Mouse (Mus musculus) MEL (cell line): ENCODE data around the gene Pou2f2. TPM values are rescaled to one million over a fixed set of nuclear protein-coding genes. Genes with fewer than 3 reads are reported as not detected.

Source experiments
- DNase-seq: peaks from one replicate; pipeline ENCODE4 v3.0.0; 2011; ENCODE audit warnings: low read depth, low spot score
- H3K27ac ChIP-seq: 2 replicates; pipeline ENCODE4 v1.5.1; 2012; ENCODE audit warnings: low read depth, mild to moderate bottlenecking, control low read depth, low read length, moderate library complexity; ENCODE audit not compliant: control insufficient read depth
- H3K27me3 ChIP-seq, 2 experiments: fragments of 150-350 bp in 1 of 2; sonication (generic) in 1 of 2; 2 replicates each; pipeline ENCODE4 v1.6.1; 2012; ENCODE audit warnings: low read length in 2 of 2, mild to moderate bottlenecking in 2 of 2, improper control_type of control experiment in 1 of 2, moderate library complexity in 1 of 2; ENCODE audit not compliant: insufficient read depth in 2 of 2, control insufficient read depth in 1 of 2
- H3K36me3 ChIP-seq, 2 experiments: 2 replicates each; pipeline ENCODE4 v1.6.1; 2012 to 2014; ENCODE audit warnings: low read length in 2 of 2, improper control_type of control experiment in 1 of 2, inconsistent platforms in 1 of 2, mild to moderate bottlenecking in 1 of 2; ENCODE audit not compliant: insufficient read depth in 2 of 2, control insufficient read depth in 1 of 2
- H3K4me1 ChIP-seq, 2 experiments: fragments of 150-350 bp in 1 of 2; sonication (generic) in 1 of 2; 2 replicates each; pipeline ENCODE4 v1.6.1; 2012; ENCODE audit warnings: low read length in 2 of 2, improper control_type of control experiment in 1 of 2, mild to moderate bottlenecking in 1 of 2; ENCODE audit not compliant: insufficient read depth in 2 of 2, control insufficient read depth in 1 of 2
- H3K4me3 ChIP-seq, 2 experiments: fragments of 150-350 bp in 1 of 2; sonication (generic) in 1 of 2; 2 replicates each; pipeline ENCODE4 v1.5.1; 2012; ENCODE audit warnings: low read depth in 2 of 2, low read length in 2 of 2, mild to moderate bottlenecking in 2 of 2, moderate library complexity in 2 of 2, control low read depth in 1 of 2, improper control_type of control experiment in 1 of 2; ENCODE audit not compliant: control insufficient read depth in 1 of 2, insufficient read depth in 1 of 2
- H3K79me2 ChIP-seq: 2 replicates; pipeline ENCODE4 v1.6.1; 2012; ENCODE audit warnings: mild to moderate bottlenecking, low read length, moderate library complexity; ENCODE audit not compliant: control insufficient read depth, poor library complexity, insufficient read depth
- H3K9ac ChIP-seq: 2 replicates; pipeline ENCODE4 v1.6.1; 2012; ENCODE audit warnings: low read depth, mild to moderate bottlenecking, control low read depth, low read length, moderate library complexity; ENCODE audit not compliant: control insufficient read depth, poor library complexity, severe bottlenecking
- H3K9me3 ChIP-seq: fragments of 150-350 bp; sonication (generic); replicated peaks from 2 replicates; pipeline ENCODE4 v1.6.1; 2012; ENCODE audit warnings: mild to moderate bottlenecking, low read length, improper control_type of control experiment, moderate library complexity; ENCODE audit not compliant: insufficient read depth
- BHLHE40 ChIP-seq: IDR thresholded peaks from 2 replicates; pipeline ENCODE4 v1.6.1; 2012; ENCODE audit warnings: low read depth, mild to moderate bottlenecking, inconsistent platforms, low read length, improper control_type of control experiment, borderline replicate concordance
- CHD2 ChIP-seq: IDR thresholded peaks from 2 replicates; pipeline ENCODE4 v1.6.1; 2011; ENCODE audit warnings: low read length, improper control_type of control experiment
- CTCF ChIP-seq, 3 experiments: IDR thresholded peaks in 2 of 3; conservative IDR thresholded peaks in 1 of 3; 2 replicates each; pipeline ENCODE4 v1.5.1; 2011 to 2012; ENCODE audit warnings: low read length in 3 of 3, low read depth in 2 of 3, mild to moderate bottlenecking in 2 of 3, improper control_type of control experiment in 1 of 3, inconsistent platforms in 1 of 3, mixed read lengths in 1 of 3, moderate library complexity in 1 of 3; ENCODE audit not compliant: control insufficient read depth in 1 of 3, insufficient read depth in 1 of 3, poor library complexity in 1 of 3, severe bottlenecking in 1 of 3
- E2F4 ChIP-seq: IDR thresholded peaks from 2 replicates; pipeline ENCODE4 v1.6.1; 2011; ENCODE audit warnings: low read depth, low read length, improper control_type of control experiment, borderline replicate concordance
- ELF1 ChIP-seq: IDR thresholded peaks from 2 replicates; pipeline ENCODE4 v1.6.1; 2014; ENCODE audit warnings: low read depth, mild to moderate bottlenecking, inconsistent platforms, low read length, improper control_type of control experiment, moderate library complexity
- JUND ChIP-seq: IDR thresholded peaks from 2 replicates; pipeline ENCODE4 v1.6.1; 2011; ENCODE audit warnings: low read depth, mild to moderate bottlenecking, improper control_type of control experiment, low read length
- KAT2A ChIP-seq: conservative IDR thresholded peaks from 2 replicates; pipeline ENCODE4 v1.6.1; 2012; ENCODE audit warnings: low read depth, low read length, improper control_type of control experiment, inconsistent platforms
- MXI1 ChIP-seq: IDR thresholded peaks from 2 replicates; pipeline ENCODE4 v1.6.1; 2011; ENCODE audit warnings: mild to moderate bottlenecking, low read depth, low read length, improper control_type of control experiment
- NELFE ChIP-seq: IDR thresholded peaks from 2 replicates; pipeline ENCODE4 v1.6.1; 2011; ENCODE audit warnings: low read depth, low read length, improper control_type of control experiment
- NRF1 ChIP-seq: IDR thresholded peaks from 2 replicates; pipeline ENCODE4 v1.6.1; 2014; ENCODE audit warnings: low read depth, mild to moderate bottlenecking, inconsistent platforms, low read length, improper control_type of control experiment, moderate library complexity; ENCODE audit not compliant: poor library complexity, insufficient read depth, severe bottlenecking
- POLR2AphosphoS5 ChIP-seq: IDR thresholded peaks from 2 replicates; pipeline ENCODE4 v1.6.1; 2012; ENCODE audit warnings: low read depth, borderline replicate concordance, mild to moderate bottlenecking, inconsistent platforms, low read length, moderate library complexity, mixed read lengths
- RCOR1 ChIP-seq: IDR thresholded peaks from 2 replicates; pipeline ENCODE4 v1.6.1; 2012; ENCODE audit warnings: low read depth, mild to moderate bottlenecking, inconsistent platforms, low read length, improper control_type of control experiment
- SIN3A ChIP-seq: IDR thresholded peaks from 2 replicates; pipeline ENCODE4 v1.6.1; 2012; ENCODE audit warnings: low read length, improper control_type of control experiment, inconsistent platforms
- TAL1 ChIP-seq: IDR thresholded peaks from 2 replicates; pipeline ENCODE4 v1.6.1; 2012; ENCODE audit warnings: mild to moderate bottlenecking, inconsistent platforms, low read length, moderate library complexity, mixed read lengths
- TBP ChIP-seq: IDR thresholded peaks from 2 replicates; pipeline ENCODE4 v1.8.0; 2011; ENCODE audit warnings: low read depth, low read length, improper control_type of control experiment
- USF2 ChIP-seq, 2 experiments: IDR thresholded peaks; 2 replicates each; pipeline ENCODE4 v1.6.1; 2011 to 2012; ENCODE audit warnings: improper control_type of control experiment in 2 of 2, low read length in 2 of 2, borderline replicate concordance in 1 of 2, inconsistent platforms in 1 of 2, low read depth in 1 of 2, mild to moderate bottlenecking in 1 of 2; ENCODE audit not compliant: insufficient read depth in 1 of 2
- ZKSCAN1 ChIP-seq: IDR thresholded peaks from 2 replicates; pipeline ENCODE4 v1.6.1; 2012; ENCODE audit warnings: low read depth, mild to moderate bottlenecking, inconsistent platforms, low read length, improper control_type of control experiment, moderate library complexity
- ZNF384 ChIP-seq: IDR thresholded peaks from 2 replicates; pipeline ENCODE4 v1.6.1; 2012; ENCODE audit warnings: low read depth, mild to moderate bottlenecking, inconsistent platforms, low read length, improper control_type of control experiment
- polyA plus RNA-seq, 2 experiments: library from polyadenylated mRNA; stranded (reverse) in 1 of 2; unstranded in 1 of 2; fragments of >175 nt in 1 of 2; fragments of >200 nt in 1 of 2; gene quantifications; 2 replicates each; pipeline versions ENCODE4 v1.2.1 to v1.2.4; 2012; ENCODE audit warnings: low replicate concordance in 2 of 2, low read depth in 1 of 2; ENCODE audit not compliant: insufficient read length in 2 of 2, insufficient read depth in 1 of 2, missing spikeins in 1 of 2
- total RNA-seq: library from RNA; depleted of rRNA; stranded (reverse); fragments of 300-350 nt; gene quantifications from 2 replicates; pipeline ENCODE4 v1.2.3, GENCODE M21; 2012

The Pou2f2 gene
- total and polyA plus RNA-seq, 3 experiments: 0.73 to 6.4 TPM; not detected in 1

DNA sequence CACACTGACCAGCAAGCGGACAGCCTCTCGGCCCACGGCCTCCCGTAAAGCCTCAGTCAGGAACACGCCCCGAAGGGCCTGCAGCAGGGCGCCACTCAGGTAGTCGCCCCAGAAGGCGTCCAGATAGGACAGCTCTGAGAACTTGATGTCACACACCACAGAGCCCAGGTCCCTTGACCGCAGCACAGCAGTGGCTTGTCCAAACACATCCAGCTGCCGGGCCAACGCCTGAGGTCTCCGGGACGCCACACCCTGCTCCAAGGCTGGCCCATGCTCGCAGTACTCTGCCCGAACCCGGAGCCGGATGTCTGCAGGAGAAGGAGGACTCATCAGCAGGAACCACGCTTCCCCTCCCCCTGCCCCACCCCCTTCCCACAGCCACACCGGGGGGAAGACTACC lies 24.1 kb upstream of the Pou2f2 start:
- Histone ChIP-seq H3K79me2 (no peaks in the 10 kb centered on the region), H3K9me3 (no peaks in the 10 kb centered on the region), H3K9ac (no peak overlapping the region), H3K4me3 (no peak overlapping the region), H3K27me3 (no peaks in the 10 kb centered on the region), H3K4me1 (no peaks in the 10 kb centered on the region), H3K27ac (no peak overlapping the region), H3K36me3 (peaks cover 0 to 8% of the 10 kb centered on the region in 2 experiments; a peak in 2 of 4 replicates)
- DNase-seq: no peak
- TF ChIP-seq E2F4: no peak
- TF ChIP-seq CHD2: no peak
- no peak for TF ChIP-seq ZNF384
- no peak for TF ChIP-seq BHLHE40
- TF ChIP-seq KAT2A: no peak

DNA sequence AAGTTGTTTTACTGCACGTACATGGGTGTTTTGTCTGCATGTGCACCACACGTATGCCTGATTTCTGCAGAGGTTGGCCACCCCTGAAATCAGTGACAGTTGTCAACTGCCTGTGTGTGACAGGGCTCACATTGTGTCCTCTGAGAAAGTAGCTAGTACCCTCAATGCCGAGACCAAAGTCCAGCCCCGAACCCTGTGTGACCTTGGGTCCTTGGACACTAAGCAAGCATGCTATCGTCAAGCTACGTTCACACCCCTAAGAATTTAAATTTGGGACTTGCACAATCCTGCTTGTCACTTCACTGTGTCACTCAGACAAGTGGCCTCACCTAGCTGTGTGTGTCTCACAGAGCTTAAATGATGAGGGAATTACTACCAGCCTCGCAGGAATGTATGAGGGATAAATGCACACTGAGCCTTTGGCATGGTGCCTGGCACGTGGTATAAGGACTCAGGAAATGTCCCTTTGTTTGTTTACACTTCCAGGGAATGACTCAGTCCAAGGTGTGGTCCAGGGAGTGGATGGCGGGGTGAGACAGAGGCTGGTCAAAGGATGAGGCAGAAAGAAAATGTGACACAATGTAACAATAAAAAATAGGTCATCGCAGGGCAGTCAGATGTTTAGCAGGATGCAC lies 18.0 kb upstream of the Pou2f2 start:
- Histone ChIP-seq H3K4me3 (no peak overlapping the region), H3K9ac (no peak overlapping the region), H3K36me3 (no peaks in the 10 kb centered on the region), H3K27me3 (no peaks in the 10 kb centered on the region), H3K79me2 (no peaks in the 10 kb centered on the region), H3K4me1 (0 out of 4 replicates have a peak, but pooled peaks cover 0 to under 1% of the 10 kb centered on the region in 2 experiments), H3K9me3 (no peaks in the 10 kb centered on the region), H3K27ac (no peak overlapping the region)
- DNase-seq: no peak
- no peak for TF ChIP-seq NELFE
- no peak for TF ChIP-seq KAT2A
- TF ChIP-seq MXI1: no peak
- no peak for TF ChIP-seq TBP
- TF ChIP-seq POLR2AphosphoS5: no peak
- TF ChIP-seq ZKSCAN1: no peak
- no peak for TF ChIP-seq SIN3A
- no peak for TF ChIP-seq CTCF (IDR thresholded peaks at IDR 0.05 in 2 of 3, conservative IDR thresholded peaks at IDR 0.05 in 1 of 3; ENCODE audit: control insufficient read depth in 1 of 3, insufficient read depth in 1 of 3, low read depth in 2 of 3, low read length in 3 of 3, poor library complexity in 1 of 3, severe bottlenecking in 1 of 3)
- TF ChIP-seq RCOR1: no peak
- no peak for TF ChIP-seq E2F4
- TF ChIP-seq BHLHE40: no peak
- TF ChIP-seq NRF1: no peak
- TF ChIP-seq ELF1: no peak
- TF ChIP-seq TAL1: no peak
- no peak for TF ChIP-seq USF2 (IDR thresholded peaks at IDR 0.05; ENCODE audit: borderline replicate concordance in 1 of 2, insufficient read depth in 1 of 2, low read depth in 1 of 2, low read length in 2 of 2)
- no peak for TF ChIP-seq JUND
- TF ChIP-seq, all 39 proteins: peak for 0
